Mouse (Mus musculus) urinary bladder, postnatal 4 days (tissue): ENCODE results near the gene Rpp25l.
"Not testable (repeated sequence)": the region's sequence is repeated elsewhere in the genome, so short reads cannot be mapped to it uniquely, and the experiment has no call there.

ENCODE experiments used
- DNase-seq, 2 experiments: peaks; one replicate each; pipeline ENCODE4 v3.0.0; 2021 to 2022; ENCODE audit warnings: low spot score in 2 of 2

The Rpp25l gene

GRCm38 (mm10) chr4:41737602-41738255 is 24.4 kb upstream of the Rpp25l start:
- DNase-seq: peak in 1 of 2 experiments; percentile 61

DNA sequence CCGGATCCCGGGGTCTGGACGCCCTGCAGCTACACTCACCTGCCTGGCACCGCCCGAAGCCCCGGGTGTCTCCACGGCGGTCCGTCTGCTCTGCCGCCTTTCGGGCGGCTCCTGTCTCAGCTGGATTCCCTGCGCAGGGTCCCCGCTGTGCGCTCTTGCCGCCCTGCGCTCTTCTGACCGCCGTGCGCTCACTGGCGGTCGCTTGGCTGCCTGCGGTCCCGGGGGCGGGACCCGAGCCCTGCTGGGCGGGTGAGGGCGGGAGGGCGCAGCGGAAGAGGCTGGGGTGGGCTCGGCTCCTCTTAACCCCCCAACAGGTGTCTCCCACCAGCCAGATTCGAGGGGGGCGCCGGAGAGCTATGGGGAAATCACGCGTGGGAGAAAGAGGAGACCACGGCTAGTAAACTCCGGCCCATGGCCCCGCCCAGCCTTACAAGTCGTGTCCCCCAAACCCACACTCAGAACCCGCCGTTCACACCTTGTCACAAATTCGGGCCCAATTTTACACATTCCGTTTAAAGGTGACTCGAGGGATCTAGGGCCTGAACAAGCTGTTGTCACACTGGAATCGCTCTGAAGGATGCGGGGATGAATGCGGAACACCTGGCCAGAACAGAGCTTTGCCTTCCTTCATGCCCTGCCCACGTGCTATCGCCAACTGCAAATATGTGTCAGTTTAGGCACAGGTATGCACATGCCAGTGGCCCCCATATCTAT is 17.9 kb upstream of the Rpp25l start, which contains the start of gene Arid3c:
Gene Arid3c (minus strand): TSS at position 91 of the 714 bp plus-strand sequence.
- no peak for DNase-seq

GRCm38 (mm10) chr4:41726826-41727621 is 13.7 kb upstream of the Rpp25l start:
- no peak for DNase-seq

- DNase-seq: peak; percentile 79 to 85
These were observed 9.6 kb upstream of the Rpp25l start, which contains the start of gene Dctn3 for GRCm38 (mm10) chr4:41722918-41723351. Gene Dctn3, minus strand, starts transcription at chr4:41723170.

DNA sequence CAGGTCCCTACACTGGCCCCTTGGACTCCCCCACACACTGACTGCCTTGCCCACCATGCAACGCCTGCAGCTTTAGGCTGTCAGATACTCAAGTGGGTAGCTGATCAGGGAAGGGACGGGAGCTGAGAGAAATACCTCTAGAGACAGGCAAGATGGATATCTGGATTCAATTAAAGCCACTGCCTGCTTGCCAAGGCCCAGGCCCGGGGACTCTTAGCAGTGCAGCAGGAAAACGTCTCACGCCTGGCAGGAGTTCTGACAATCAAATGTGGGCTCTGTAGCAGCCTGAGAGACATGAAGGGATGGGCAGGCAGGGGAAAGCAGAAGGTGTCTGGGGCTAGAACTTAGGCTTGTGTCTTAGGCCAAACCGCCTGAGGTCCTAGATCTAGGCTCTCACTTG is 3.5 kb upstream of the Rpp25l start:
- DNase-seq: no peak

- no peak for DNase-seq
These were observed 2.3 kb upstream of the Rpp25l start for GRCm38 (mm10) chr4:41715596-41715995.

GRCm38 (mm10) chr4:41715082-41715481 is 1.7 kb upstream of the Rpp25l start:
- no peak for DNase-seq

DNA sequence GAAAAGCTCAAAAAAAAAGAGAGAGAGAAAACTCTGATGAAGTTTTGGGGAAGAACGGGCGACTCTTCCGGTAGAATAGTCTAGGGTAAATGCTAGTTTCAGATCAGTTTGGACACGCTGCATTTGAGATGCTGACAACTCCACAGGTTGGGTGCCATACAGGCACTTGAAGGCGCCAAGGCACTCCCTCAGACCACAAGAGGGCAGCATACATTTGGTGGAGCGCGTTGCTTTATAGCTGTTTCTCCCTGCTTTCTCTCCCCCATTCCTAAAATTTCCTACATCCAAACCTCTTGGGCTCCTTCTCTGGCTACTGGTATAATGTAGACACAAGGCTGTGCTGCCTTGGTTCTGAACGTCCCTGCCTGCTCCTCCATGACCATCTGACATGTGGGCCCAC is 942 bp upstream of the Rpp25l start:
- no peak for DNase-seq

DNA sequence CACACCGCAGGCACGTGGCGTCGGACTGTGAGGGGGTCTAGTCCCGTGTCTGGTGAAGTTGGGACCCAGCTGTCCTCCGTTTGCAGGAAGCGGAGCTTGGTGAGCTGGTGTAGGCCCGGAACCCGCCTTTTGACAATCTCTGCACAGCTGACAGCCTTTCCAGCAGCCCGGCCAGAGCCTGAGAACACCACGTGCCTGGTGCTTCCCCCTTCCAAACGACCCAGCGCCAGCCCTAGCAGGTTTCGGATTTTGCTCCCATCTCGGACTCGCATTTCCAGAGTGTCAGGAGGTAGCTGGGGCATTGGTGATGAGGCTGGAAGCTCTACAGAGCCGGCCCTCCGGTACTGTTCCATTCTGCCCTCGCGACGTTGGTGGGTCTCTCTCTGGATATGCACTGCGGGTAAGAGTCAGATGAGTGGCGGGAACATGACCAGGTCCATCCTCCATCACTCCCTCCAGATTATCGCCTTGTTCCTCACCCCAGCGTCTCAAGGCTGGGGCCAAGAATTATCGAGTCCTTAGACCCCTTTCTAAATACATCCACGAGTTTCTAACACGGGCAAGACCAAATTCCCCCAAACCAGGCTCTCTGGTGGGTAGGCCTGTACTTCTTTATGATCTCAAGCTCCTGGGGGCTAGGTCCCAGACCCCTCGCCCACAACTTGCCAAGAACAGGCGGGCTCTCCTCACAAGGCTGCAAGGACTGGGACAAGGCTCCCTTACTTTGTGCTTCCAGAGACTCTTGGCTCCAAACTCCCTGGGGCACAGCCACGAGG is 725 bp downstream of the Rpp25l start:
- DNase-seq: no peak

- DNase-seq: no peak
These were observed 1.5 kb downstream of the Rpp25l start for GRCm38 (mm10) chr4:41711705-41712375.

DNA sequence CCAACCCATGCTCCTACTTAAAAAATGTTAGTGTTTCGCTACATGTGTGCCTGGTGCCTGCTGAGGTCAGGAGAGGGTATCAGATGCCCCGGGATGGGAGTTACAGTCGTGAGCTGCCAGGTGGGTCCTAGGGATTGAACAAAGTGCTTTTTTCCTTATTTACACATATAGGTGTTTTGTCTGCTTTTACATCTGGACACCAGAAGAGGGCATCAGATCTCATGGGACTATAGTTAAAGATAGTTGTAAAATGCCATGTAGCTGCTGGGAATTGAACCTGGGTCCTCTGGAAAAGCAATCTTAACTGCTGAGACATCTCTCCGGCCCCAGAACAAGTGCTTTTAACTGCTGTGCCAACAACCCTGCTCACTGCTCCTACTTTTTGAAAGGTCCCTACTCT is 3.1 kb downstream of the Rpp25l start:
- DNase-seq: no peak

- DNase-seq: no peak
These were observed 5.1 kb downstream of the Rpp25l start for GRCm38 (mm10) chr4:41708192-41708745.

GRCm38 (mm10) chr4:41707011-41707535 is 6.3 kb downstream of the Rpp25l start:
- DNase-seq: no peak

DNA sequence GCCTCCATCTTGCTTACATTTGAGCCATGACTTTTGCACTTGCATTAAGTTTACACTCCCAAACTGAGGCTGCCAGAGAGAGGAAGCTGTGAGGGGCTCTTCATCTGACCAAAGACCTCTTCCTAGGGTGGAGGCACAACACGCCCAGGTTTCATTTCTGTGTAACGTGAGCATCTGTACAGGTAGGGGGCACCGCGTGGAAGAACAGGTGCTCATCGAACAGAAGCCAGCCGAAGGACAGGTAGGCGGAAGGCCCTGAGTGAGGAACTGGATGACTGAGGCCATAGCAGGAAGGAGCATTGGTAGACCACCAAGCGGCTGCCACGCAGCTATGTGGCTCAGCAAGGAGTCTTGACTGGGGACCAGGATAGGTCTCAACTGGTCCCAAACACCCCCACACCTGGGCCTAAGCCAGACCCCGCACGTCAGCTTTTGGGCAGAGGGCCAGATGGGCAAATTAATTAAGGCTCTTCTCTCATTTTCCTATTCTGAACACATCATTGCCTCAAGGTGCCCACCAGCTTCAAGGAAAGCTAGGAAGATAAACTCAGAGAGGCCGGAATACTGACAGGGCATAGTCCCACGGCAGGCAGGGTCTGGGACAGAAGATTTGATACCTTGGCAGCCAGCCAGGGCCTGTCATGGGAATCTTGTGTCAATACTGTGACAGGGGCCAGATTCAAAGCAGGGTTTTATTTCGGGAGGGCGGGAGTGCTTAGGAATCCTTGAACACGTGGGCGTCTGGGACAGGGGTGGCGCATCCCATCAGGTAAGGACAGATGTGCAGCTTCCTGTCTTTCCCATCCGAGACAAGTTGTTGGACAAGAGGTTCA is 7.2 kb downstream of the Rpp25l start:
- no peak for DNase-seq

DNA sequence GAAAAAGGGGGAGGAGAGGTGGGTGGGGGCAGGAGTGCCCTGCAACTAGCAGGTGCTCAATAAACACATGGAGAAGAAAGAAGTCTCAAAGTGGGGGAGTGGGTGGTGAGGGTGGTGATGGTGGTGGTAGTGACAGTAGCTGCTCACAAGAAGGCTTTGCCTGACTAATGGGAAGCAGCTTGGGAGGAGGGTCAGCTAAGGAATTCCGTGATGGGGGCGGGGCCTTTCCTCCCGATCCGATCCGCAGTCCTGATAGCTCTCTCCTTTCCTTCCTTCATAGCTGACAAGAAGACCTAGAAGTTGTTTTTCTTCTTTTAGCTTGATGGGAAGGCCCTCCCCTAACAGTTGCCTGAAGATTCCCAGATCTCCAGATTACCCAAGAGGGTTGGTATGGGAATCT is 8.7 kb downstream of the Rpp25l start:
- no peak for DNase-seq

- not testable (repeated sequence) for DNase-seq
These were observed 11.1 kb downstream of the Rpp25l start for GRCm38 (mm10) chr4:41702226-41702625.

DNA sequence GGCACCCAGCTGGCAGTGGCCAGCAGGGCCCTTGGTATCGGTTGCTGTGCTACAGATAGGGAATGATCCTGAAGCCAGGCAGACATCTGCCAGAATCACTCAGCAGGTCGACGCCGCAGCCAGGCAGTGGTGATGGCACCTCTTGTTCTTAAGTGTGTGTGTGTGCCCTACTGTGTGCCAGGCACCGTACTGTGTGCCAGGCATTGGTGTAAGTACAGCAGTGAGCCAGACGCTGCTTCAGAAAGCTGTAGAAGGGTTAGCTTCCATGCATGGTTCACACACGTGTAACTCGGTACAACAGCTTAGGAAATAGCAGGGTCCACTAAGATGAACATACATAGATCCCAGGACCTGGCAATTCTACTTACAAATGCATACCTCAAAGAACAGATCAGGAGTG is 13.1 kb downstream of the Rpp25l start:
- not testable (repeated sequence) for DNase-seq

DNA sequence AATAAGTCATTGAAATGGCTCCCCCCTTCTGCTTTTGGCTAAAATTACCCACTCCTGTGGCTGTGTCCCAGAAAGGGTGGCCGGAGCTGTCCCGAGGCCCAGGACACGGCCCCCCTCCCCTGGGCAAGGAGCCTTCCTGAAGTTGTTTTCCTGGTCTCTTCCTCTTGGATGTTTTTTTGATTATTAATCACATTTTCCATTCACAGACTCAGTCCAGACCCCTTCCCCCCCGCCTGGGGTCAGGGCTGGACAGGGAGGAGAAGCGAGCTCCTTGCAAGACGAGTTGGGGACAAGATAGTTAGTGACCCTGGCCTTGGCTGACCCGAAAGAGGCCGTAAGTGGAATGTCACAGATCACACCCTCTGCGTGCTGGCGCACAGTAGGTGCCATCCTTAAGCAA is 13.6 kb downstream of the Rpp25l start, which contains the start of gene Il11ra1:
Gene Il11ra1 (plus strand): TSS at position 207 of the 400 bp plus-strand sequence.
- DNase-seq: not testable (repeated sequence)

DNA sequence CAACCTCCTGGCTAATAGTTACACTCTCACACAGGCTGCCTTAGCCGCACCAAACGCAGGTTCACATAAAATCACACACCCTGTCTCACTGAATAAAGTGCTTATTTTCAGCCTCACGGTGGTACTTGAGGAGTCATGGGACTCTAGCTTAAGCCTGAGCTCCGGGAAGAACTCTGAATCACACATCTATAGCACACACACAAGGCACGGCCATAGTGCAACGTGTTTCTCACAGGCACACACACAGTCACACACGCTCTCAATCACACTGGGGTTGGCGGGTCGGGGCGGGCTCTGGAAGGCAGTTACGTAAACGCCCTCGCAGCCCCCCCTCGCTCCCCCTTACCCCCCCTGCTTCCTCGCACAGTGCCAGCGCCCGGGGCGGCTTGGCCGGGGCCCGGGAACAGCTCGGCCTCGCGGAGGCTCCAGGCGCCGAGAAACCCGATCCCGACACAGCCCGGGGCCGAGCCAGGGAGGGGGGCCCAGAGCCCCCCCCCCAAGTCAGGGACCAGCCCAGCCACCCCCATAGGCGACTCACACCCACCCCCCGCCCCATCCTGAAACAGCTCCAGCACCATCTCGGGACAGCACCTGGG is 14.8 kb downstream of the Rpp25l start:
- not testable (repeated sequence) for DNase-seq
